Mouse (Mus musculus): ENCODE data around the gene Rundc3b. TPM values are rescaled to one million over a fixed set of nuclear protein-coding genes. Genes with fewer than 3 reads are reported as not detected.

Gene Rundc3b
- 15.9 TPM for polyA plus RNA-seq (2014; fragmentation: Illumina TruSeq; extraction: RNeasy Lipid Tissue Mini Kit (QIAGEN cat#74804); ENCODE audit: low read depth, low replicate concordance)

DNA sequence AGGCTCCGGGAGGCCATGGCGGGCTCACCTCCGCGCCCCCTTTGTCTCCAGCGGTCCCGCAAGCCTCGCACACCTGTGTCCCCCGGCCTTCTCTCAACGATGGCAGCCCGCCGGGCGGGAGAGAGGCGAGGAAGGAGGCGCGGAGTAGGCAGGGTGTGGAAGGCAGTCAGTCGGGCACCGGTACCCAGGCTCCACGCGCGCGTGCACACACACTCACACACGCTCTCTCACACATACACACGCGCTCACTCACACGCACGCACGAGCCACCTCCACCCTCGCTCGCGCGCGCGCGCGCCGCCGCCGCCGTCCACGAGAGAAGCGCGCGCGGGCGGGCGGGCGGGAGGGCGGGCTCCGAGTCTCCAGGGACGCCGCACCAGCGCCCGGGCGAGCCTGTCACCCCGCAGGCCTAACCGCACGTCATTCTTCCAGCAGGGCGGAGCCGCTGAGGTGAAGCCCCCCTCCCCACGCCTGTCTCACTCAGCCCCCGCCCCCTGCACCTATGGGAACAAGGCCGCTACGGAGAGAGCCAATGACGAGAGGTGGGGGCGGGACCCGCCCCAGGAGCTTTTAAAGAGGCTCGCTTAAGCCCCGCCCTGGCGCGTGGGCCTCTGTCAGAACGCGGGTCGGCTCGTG is at the start of gene Rundc3b:
Gene Rundc3b, minus strand, starts transcription at position 357 of the 636 bp plus-strand sequence.

GRCm38 (mm10) chr5:8659911-8660737 is 37.4 kb upstream of the Rundc3b start, which contains the start of gene Abcb1a:
Gene Abcb1a, plus strand, starts transcription at chr5:8660077.

Other genes with a start within 250 kb of the Rundc3b start
- gene Dbf4, start 200.2 kb downstream of the Rundc3b start, polyA plus RNA-seq (2014; fragmentation: Illumina TruSeq; extraction: RNeasy Lipid Tissue Mini Kit (QIAGEN cat#74804); ENCODE audit: low read depth, low replicate concordance), result 12.2 TPM
- gene Slc25a40, start 200.1 kb downstream of the Rundc3b start, polyA plus RNA-seq (2014; fragmentation: Illumina TruSeq; extraction: RNeasy Lipid Tissue Mini Kit (QIAGEN cat#74804); ENCODE audit: low read depth, low replicate concordance), result 37.5 TPM
- gene Abcb1a, start 37.1 kb upstream of the Rundc3b start, polyA plus RNA-seq (2014; fragmentation: Illumina TruSeq; extraction: RNeasy Lipid Tissue Mini Kit (QIAGEN cat#74804); ENCODE audit: low read depth, low replicate concordance), result 28.9 TPM
- gene Abcb1b, start 175.2 kb upstream of the Rundc3b start, polyA plus RNA-seq (2014; fragmentation: Illumina TruSeq; extraction: RNeasy Lipid Tissue Mini Kit (QIAGEN cat#74804); ENCODE audit: low read depth, low replicate concordance), result 2,054 TPM

Data from adrenal gland, adult 10 weeks (tissue).